ENCODE assay signal across 26 mouse cellular contexts in the genomic region with DNA sequence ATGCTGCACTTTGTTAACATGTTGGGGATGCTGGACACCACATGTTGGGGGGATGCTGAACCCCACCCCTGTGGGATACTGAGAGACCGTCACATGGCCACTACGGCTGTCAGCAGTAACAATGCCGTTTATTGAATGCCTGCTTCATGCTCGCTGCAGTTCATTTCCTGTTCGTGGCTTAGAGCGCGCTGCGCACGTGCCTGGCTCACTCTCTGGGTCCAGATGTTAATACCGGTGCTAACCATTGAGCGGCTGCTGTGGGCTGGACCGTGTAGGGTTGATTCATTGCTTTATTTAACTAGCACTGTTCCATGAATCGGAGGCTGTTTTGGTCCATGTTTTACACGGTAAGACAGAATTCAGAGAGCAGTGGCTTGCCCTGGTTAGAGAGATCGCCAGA.
DNase-seq lines count a peak whose midpoint lies in the region; ATAC-seq and TF ChIP-seq lines count a peak whose summit lies in the region.
"Had no signal": no experiment of that assay in that cellular context is flagged by ENCODE, and none has a peak within 500 bp of the region (broad histone marks: within the 10 kb centered on the region; RNA-seq: fewer than 3 reads in every experiment).

No protein-coding gene starts in this region.

- H3K79me2 ChIP-seq in heart, adult 2 months (replicated peaks; ENCODE audit: control insufficient read depth, insufficient read depth, low read length), result no peaks in the 10 kb centered on the region

- WGBS in embryonic facial prominence, embryonic 11.5 days, result 47% methylated on average over 15 of the region's 15 CpGs
- WGBS in embryonic facial prominence, embryonic 10.5 days, result 54% methylated on average over 15 of the region's 15 CpGs
- 69% methylated on average over 15 of the region's 15 CpGs for WGBS in midbrain, embryonic 12.5 days
- WGBS in midbrain, embryonic 11.5 days, result 74% methylated on average over 15 of the region's 15 CpGs
- WGBS in neural tube, embryonic 14.5 days, result 33% methylated on average over 15 of the region's 15 CpGs
- 69% methylated on average over 15 of the region's 15 CpGs for WGBS in heart, adult 2 months

- no peak overlapping the region for H3K27ac ChIP-seq in embryonic facial prominence, embryonic 11.5 days (replicated peaks; ENCODE audit: low read depth, low read length)
- no peak overlapping the region for H3K27ac ChIP-seq in embryonic facial prominence, embryonic 10.5 days (replicated peaks)
- 0 out of 2 replicates have a peak overlapping the region, but pooled peaks have one; percentile 25 for H3K27ac ChIP-seq in midbrain, embryonic 12.5 days (replicated peaks)
- no peak overlapping the region for H3K27ac ChIP-seq in midbrain, embryonic 11.5 days (ENCODE audit: low read depth, low read length)
- no peak overlapping the region; the same call in 1 of the 2 replicates for H3K27ac ChIP-seq in neural tube, embryonic 14.5 days (ENCODE audit: low read depth, low read length)
- no peak overlapping the region for H3K27ac ChIP-seq in heart, adult 2 months
- H3K27ac ChIP-seq: embryonic facial prominence, embryonic 12.5 days; forebrain, embryonic 13.5 days; left cerebral cortex, adult 2 months; liver, embryonic 13.5 days; lung, embryonic 15.5 days; midbrain, embryonic 10.5 days; neural tube, embryonic 12.5 days had no signal

- no peak overlapping the region for H3K4me2 ChIP-seq in embryonic facial prominence, embryonic 11.5 days (ENCODE audit: low read depth, low read length)
- no peak overlapping the region for H3K4me2 ChIP-seq in midbrain, embryonic 12.5 days (replicated peaks)
- no peak overlapping the region for H3K4me2 ChIP-seq in midbrain, embryonic 11.5 days
- no peak overlapping the region for H3K4me2 ChIP-seq in neural tube, embryonic 14.5 days (ENCODE audit: low read depth, low read length)
- H3K4me2 ChIP-seq: embryonic facial prominence, embryonic 12.5 days; forebrain, embryonic 13.5 days; heart, embryonic 12.5 days; liver, embryonic 13.5 days; lung, embryonic 15.5 days; neural tube, embryonic 12.5 days had no signal

- H3K4me1 ChIP-seq in embryonic facial prominence, embryonic 11.5 days (ENCODE audit: control insufficient read depth, insufficient read depth, low read length), result no peaks in the 10 kb centered on the region
- H3K4me1 ChIP-seq in embryonic facial prominence, embryonic 10.5 days, result peaks cover 36% of the 10 kb centered on the region
- H3K4me1 ChIP-seq in midbrain, embryonic 12.5 days, result peaks cover 16% of the 10 kb centered on the region; the same call in 1 of the 2 replicates
- H3K4me1 ChIP-seq in midbrain, embryonic 11.5 days (ENCODE audit: control insufficient read depth, insufficient read depth, low read length), result no peaks in the 10 kb centered on the region
- peaks cover 12% of the 10 kb centered on the region for H3K4me1 ChIP-seq in neural tube, embryonic 14.5 days (ENCODE audit: control insufficient read depth, insufficient read depth, low read length)
- peaks cover 3% of the 10 kb centered on the region; the same call in 1 of the 2 replicates for H3K4me1 ChIP-seq in heart, adult 2 months (ENCODE audit: control insufficient read depth, insufficient read depth, low read length)
- H3K4me1 ChIP-seq: liver, embryonic 13.5 days had no signal

- no peaks in the 10 kb centered on the region for H3K36me3 ChIP-seq in embryonic facial prominence, embryonic 11.5 days (replicated peaks; ENCODE audit: control insufficient read depth, insufficient read depth, low read depth, low read length)
- no peaks in the 10 kb centered on the region for H3K36me3 ChIP-seq in embryonic facial prominence, embryonic 10.5 days (replicated peaks)
- H3K36me3 ChIP-seq in midbrain, embryonic 12.5 days, result no peaks in the 10 kb centered on the region
- H3K36me3 ChIP-seq in midbrain, embryonic 11.5 days (ENCODE audit: control insufficient read depth, insufficient read depth, low read length), result no peaks in the 10 kb centered on the region
- H3K36me3 ChIP-seq in neural tube, embryonic 14.5 days (ENCODE audit: control insufficient read depth, insufficient read depth, low read length), result no peaks in the 10 kb centered on the region
- H3K36me3 ChIP-seq in heart, adult 2 months (ENCODE audit: control insufficient read depth, insufficient read depth, low read length), result no peaks in the 10 kb centered on the region
- H3K36me3 ChIP-seq: embryonic facial prominence, embryonic 12.5 days; G1E; heart, embryonic 12.5 days; hindbrain, embryonic 10.5 days; liver, embryonic 13.5 days; lung, embryonic 15.5 days; midbrain, embryonic 10.5 days; neural tube, embryonic 12.5 days had no signal

- no peak for TF ChIP-seq CTCF in heart, adult 2 months (IDR thresholded peaks at IDR 0.05)

- no peak for TF ChIP-seq EP300 in heart, adult 2 months (IDR thresholded peaks at IDR 0.05; ENCODE audit: insufficient read depth, low read depth, low read length)

- no peak overlapping the region for H3K4me3 ChIP-seq in embryonic facial prominence, embryonic 11.5 days (ENCODE audit: low read depth, low read length)
- no peak overlapping the region for H3K4me3 ChIP-seq in embryonic facial prominence, embryonic 10.5 days
- no peak overlapping the region for H3K4me3 ChIP-seq in midbrain, embryonic 12.5 days
- no peak overlapping the region for H3K4me3 ChIP-seq in midbrain, embryonic 11.5 days (ENCODE audit: low read depth, low read length)
- H3K4me3 ChIP-seq in neural tube, embryonic 14.5 days (ENCODE audit: low read depth, low read length), result no peak overlapping the region
- H3K4me3 ChIP-seq in heart, adult 2 months, result no peak overlapping the region
- H3K4me3 ChIP-seq: embryonic facial prominence, embryonic 12.5 days; erythroblast, embryonic 14.5 days; forebrain, embryonic 13.5 days; heart, embryonic 12.5 days; hindbrain, embryonic 10.5 days; left cerebral cortex, adult 2 months; liver, embryonic 13.5 days; lung, embryonic 15.5 days; midbrain, embryonic 10.5 days; neural tube, embryonic 12.5 days had no signal

- peaks cover 2% of the 10 kb centered on the region; the same call in 1 of the 2 replicates for H3K27me3 ChIP-seq in embryonic facial prominence, embryonic 11.5 days (ENCODE audit: control insufficient read depth, insufficient read depth, low read length)
- H3K27me3 ChIP-seq in embryonic facial prominence, embryonic 10.5 days (replicated peaks; ENCODE audit: low read depth, poor library complexity, severe bottlenecking), result peaks cover 34% of the 10 kb centered on the region
- H3K27me3 ChIP-seq in midbrain, embryonic 12.5 days, result peaks cover 17% of the 10 kb centered on the region
- no peaks in the 10 kb centered on the region for H3K27me3 ChIP-seq in midbrain, embryonic 11.5 days (ENCODE audit: control insufficient read depth, insufficient read depth, low read length)
- H3K27me3 ChIP-seq in neural tube, embryonic 14.5 days (ENCODE audit: control insufficient read depth, insufficient read depth, low read length), result peaks cover 3% of the 10 kb centered on the region; the same call in 1 of the 2 replicates
- H3K27me3 ChIP-seq in heart, adult 2 months (ENCODE audit: control insufficient read depth, insufficient read depth, low read length), result 0 out of 2 replicates have a peak, but pooled peaks cover 4% of the 10 kb centered on the region
- H3K27me3 ChIP-seq: Patski had no signal

- TF ChIP-seq POLR2A in heart, adult 2 months (IDR thresholded peaks at IDR 0.05; ENCODE audit: insufficient read depth, low read depth, low read length), result no peak

- H3K9me3 ChIP-seq in embryonic facial prominence, embryonic 11.5 days (replicated peaks; ENCODE audit: control insufficient read depth, low read length), result no peaks in the 10 kb centered on the region
- H3K9me3 ChIP-seq in embryonic facial prominence, embryonic 10.5 days, result no peaks in the 10 kb centered on the region
- no peaks in the 10 kb centered on the region for H3K9me3 ChIP-seq in midbrain, embryonic 12.5 days
- H3K9me3 ChIP-seq in midbrain, embryonic 11.5 days (ENCODE audit: control insufficient read depth, low read length), result no peaks in the 10 kb centered on the region
- H3K9me3 ChIP-seq in neural tube, embryonic 14.5 days (ENCODE audit: control insufficient read depth, low read length), result no peaks in the 10 kb centered on the region
- H3K9me3 ChIP-seq: embryonic facial prominence, embryonic 12.5 days; forebrain, embryonic 13.5 days; heart, embryonic 12.5 days; hindbrain, embryonic 10.5 days; liver, embryonic 13.5 days; lung, embryonic 15.5 days; midbrain, embryonic 10.5 days; neural tube, embryonic 12.5 days had no signal

- ATAC-seq in embryonic facial prominence, embryonic 11.5 days (replicated peaks; ENCODE audit: insufficient number of reproducible peaks, low FRiP score, low TSS enrichment, low read depth), result no peak
- no peak for ATAC-seq in midbrain, embryonic 12.5 days (ENCODE audit: low FRiP score, low read depth)
- ATAC-seq in midbrain, embryonic 11.5 days (ENCODE audit: low FRiP score), result no peak
- peak; percentile 59; the same call in 1 of the 2 replicates for ATAC-seq in neural tube, embryonic 14.5 days (ENCODE audit: low read depth)
- no peak for ATAC-seq in cerebellum, adult (ENCODE audit: insufficient number of reproducible peaks, low FRiP score, low TSS enrichment)
- ATAC-seq: forebrain, embryonic 13.5 days; inflammation-experienced regulatory T-cells, adult 6 months had no signal

- peak; percentile 27 for DNase-seq in embryonic facial prominence, embryonic 11.5 days (ENCODE audit: low spot score)
- no peak for DNase-seq in embryonic facial prominence, embryonic 10.5 days (ENCODE audit: low spot score)
- no peak for DNase-seq in midbrain, embryonic 11.5 days (ENCODE audit: low spot score, missing footprints)
- DNase-seq in forelimb bud, embryonic 11.5 days (ENCODE audit: low read depth, low spot score), result peak; percentile 66
- DNase-seq in heart, adult 2 months, result no peak
- DNase-seq: gastrocnemius, postnatal 10 days; heart, adult 11 months; kidney, adult 18-20 months; liver, embryonic 13.5 days; right cerebral cortex, adult 18-20 months; thymus, adult 2 months had no signal

- H3K9ac ChIP-seq in embryonic facial prominence, embryonic 11.5 days (replicated peaks; ENCODE audit: low read length), result no peak overlapping the region
- no peak overlapping the region for H3K9ac ChIP-seq in midbrain, embryonic 12.5 days (replicated peaks)
- no peak overlapping the region for H3K9ac ChIP-seq in midbrain, embryonic 11.5 days (ENCODE audit: low read length)
- H3K9ac ChIP-seq in neural tube, embryonic 14.5 days (replicated peaks; ENCODE audit: low read depth, low read length), result no peak overlapping the region
- no peak overlapping the region for H3K9ac ChIP-seq in heart, adult 2 months (ENCODE audit: low read depth, low read length)
- H3K9ac ChIP-seq: embryonic facial prominence, embryonic 12.5 days; forebrain, embryonic 13.5 days; heart, embryonic 12.5 days; liver, embryonic 13.5 days; lung, embryonic 15.5 days; neural tube, embryonic 12.5 days had no signal

- intact Hi-C loops in heart, adult 2 months (cut with DNase I), result no loop called here

Comparison
In these comparisons a context has a peak if more than half of its experiments do, and no peak if none do; other contexts are left out.
1. DNase-seq: peak in embryonic facial prominence, embryonic 11.5 days (single experiment) and forelimb bud, embryonic 11.5 days (single experiment); none in embryonic facial prominence, embryonic 10.5 days (single experiment), midbrain, embryonic 11.5 days (single experiment) and heart, adult 2 months (0 of 2).